Mouse (Mus musculus): Measurements from ENCODE around the gene Tacr1.

The Tacr1 gene

GRCm38 (mm10) chr6:82525107-82525867, 123.2 kb downstream of the Tacr1 start:
- DNase-seq (ENCODE audit: low read depth, low spot score): no peak

GRCm38 (mm10) chr6:82528631-82529030, 126.5 kb downstream of the Tacr1 start:
- no peak for DNase-seq (ENCODE audit: low read depth, low spot score)

GRCm38 (mm10) chr6:82536641-82537040, 134.5 kb downstream of the Tacr1 start:
- DNase-seq (ENCODE audit: low read depth, low spot score): no peak

GRCm38 (mm10) chr6:82549270-82549669, 147.1 kb downstream of the Tacr1 start:
- no peak for DNase-seq (ENCODE audit: low read depth, low spot score)

DNA sequence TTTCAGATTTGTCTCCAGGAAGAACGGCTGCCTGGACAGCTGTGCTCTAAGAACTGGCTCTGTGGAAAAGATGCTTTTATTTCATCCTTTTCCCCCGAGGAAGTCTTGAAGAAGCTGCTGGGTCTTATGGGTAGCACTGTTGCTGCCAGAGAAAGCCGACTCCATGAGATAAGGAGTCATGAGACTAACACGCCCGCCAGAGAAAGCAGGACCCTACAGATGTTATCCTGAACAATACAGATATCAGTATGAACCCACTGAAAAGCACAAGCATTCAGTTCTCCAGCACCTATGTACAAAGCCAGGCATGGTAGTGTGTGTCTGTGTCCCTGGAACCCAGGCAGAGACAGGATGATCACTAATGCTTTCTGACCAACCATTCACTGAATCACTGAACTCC, 173.3 kb downstream of the Tacr1 start:
- no peak for DNase-seq (ENCODE audit: low read depth, low spot score)

DNA sequence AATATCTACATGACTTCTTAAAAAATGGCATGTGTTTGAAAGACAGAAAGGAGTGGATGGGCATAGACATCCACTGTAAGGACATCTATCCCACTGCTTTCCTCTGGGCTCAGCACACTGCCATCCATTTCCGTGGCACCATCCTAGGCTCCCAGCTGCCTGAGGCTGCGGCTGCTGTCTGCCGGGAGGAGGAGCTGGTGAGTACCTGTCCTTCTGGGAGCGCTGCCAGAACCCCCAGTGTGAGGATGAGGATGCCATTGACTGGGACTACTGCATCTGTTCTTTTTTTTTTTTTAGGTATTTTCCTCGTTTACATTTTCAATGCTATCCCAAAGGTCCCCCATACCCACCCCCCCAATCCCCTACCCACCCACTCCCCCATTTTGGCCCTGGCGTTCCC, 183.3 kb downstream of the Tacr1 start:
- no peak for DNase-seq (ENCODE audit: low read depth, low spot score)

- DNase-seq (ENCODE audit: low read depth, low spot score): no peak
These were observed 187.3 kb downstream of the Tacr1 start for GRCm38 (mm10) chr6:82589387-82589786.

DNA sequence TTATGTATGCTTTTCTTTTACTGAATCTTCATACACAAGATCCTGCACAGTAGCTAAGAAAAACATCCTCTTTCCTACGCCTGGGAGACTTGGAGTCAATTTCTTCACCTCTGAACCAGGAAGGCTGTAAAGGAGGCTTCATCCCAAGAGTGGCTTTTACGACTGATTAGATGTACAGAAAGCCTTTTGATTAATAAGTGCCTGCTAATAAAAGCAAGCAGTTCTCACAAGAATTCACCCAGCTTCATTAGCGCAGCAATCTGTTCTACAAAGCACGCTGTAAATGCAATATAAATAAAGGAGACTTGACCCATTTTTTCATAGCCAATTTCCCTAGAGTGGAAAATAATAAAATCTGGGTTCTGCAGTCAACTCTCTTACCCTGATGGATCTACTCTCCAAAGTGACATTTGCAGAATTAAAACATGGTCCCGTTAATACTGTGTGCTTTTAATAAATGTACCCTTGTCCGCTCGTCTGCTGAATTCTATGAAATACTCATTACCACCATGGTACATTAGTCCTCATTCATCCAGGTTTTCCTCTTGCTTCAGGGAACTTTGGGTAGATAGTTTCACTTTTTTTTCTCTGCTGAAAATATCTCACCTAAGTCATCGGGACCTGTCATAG, 193.4 kb downstream of the Tacr1 start:
- DNase-seq (ENCODE audit: low read depth, low spot score): no peak

DNA sequence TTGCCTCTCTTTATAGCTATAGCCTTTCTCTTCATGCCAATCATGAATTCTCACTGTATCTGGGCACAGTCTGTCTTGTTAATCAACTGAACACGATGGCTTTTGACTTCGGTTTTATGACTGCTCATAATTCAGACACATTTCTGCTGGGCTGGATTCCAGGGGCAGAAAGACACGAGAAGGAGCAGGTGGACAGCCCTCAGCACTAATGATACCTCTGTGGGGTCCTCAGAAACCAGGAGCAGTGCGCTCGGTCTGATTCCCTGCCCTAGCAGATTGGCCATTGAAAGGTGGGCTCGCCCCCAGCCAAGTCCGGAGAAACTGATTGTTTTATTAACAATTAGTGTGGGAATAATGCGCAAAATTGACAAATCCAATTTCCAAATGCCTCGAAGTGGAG, 201.1 kb downstream of the Tacr1 start:
- DNase-seq (ENCODE audit: low read depth, low spot score): no peak

DNA sequence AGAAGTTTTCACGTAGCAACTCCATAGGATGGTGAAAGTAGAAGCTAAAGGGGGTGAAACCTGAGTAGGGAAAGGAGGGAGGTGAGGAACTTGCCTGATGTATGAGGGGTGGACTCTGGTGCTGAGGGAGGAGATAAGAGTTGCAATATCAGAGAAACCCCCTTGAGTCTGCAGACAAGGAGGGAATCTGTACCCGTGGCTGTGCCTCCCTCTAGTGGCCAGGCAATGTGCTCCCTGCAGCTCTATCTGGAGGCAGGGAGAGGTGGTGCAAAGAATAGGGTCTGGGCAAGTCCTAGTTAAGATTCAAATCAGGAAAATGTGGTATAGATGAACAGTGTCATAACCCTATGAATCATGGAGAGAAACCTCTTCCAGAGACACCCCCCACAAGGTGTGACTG, 201.5 kb downstream of the Tacr1 start:
- no peak for DNase-seq (ENCODE audit: low read depth, low spot score)

DNA sequence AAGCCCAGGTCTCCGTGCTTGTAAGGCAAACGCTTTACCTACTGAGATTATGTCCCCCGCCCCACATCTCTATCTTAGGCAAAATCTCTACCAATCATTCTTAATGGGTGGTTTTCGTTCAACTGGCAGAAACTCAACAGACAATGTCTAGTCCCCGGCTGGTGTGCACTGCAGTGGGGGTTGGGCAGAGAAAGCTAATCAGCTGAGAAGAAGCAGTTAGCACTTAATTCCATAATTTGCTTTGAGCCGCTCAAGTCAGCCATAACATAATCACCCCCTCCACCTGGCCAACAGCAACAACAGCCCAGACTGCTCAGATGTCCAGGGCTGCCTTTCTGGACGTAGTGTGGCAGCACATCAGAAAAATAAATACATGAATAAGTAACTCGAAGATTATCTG, 202.7 kb downstream of the Tacr1 start:
- no peak for DNase-seq (ENCODE audit: low read depth, low spot score)

DNA sequence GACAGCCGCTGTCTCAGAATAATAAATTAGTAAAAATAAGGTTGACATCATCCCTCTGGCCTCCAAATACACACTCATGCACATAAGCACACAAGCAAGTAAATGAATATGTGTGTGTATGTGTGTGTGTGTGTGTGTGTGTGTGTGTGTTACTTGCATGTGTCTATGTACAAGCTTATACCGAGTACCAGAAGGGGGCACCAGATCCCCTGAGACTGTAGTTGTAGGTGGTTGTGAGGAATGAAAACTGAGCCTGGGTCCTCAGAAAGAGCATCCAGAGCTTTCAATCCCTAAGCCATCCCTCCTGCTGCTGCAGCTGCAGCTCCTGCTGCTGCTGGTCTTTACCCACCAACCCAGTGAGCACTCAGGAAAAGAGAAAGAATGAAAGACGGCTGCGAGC, 206.6 kb downstream of the Tacr1 start:
- DNase-seq (ENCODE audit: low read depth, low spot score): no peak

GRCm38 (mm10) chr6:82609339-82609926, 207.3 kb downstream of the Tacr1 start:
- no peak for DNase-seq (ENCODE audit: low read depth, low spot score)
